Mouse (Mus musculus): ENCODE results near the gene Med18.

DNA sequence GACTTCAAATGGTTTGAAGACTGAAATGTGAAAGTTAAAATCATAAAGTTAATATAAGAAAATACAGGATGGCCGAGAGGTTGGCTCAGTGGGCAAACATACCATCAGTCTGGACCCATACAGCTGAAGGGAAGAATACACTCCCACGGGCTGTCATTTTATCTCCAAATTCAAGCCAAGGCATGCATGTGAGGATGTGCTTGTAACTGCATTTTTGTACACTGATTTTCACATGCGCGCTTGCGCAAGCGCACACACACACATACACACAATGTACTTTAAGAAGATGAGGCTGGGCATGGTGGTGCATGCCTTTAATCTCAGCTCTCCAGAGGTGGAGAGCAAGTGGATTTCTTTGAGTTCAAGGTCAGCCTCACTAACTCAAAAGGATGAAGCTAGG lies 8.2 kb downstream of the Med18 start:
- TF ChIP-seq POLR2A (IDR thresholded peaks at IDR 0.05; ENCODE audit: borderline replicate concordance, extremely low read depth, insufficient read depth, insufficient read length, poor library complexity, severe bottlenecking) (no peak), CTCF (IDR thresholded peaks at IDR 0.05; ENCODE audit: borderline replicate concordance, extremely low read depth, insufficient read depth, insufficient read length) (no peak)

Measured in brain, embryonic 14.5 days (tissue).